Mouse (Mus musculus) lung, embryonic 16.5 days (tissue): ENCODE measurements around the gene Cd70. TPM values are rescaled to one million over a fixed set of nuclear protein-coding genes. Genes with fewer than 3 reads are reported as not detected.

Experiments used
- ATAC-seq: fragments of 200-750 bp; cut with Nextera tagmentation; 2 replicates; pipeline ENCODE4 v1.8.0; 2017; ENCODE audit warnings: low read depth, mild to moderate bottlenecking, moderate library complexity
- H3K27ac ChIP-seq: fragments of 300-500 bp; sonication (generic); 2 replicates; pipeline ENCODE4 v1.5.1; 2014; ENCODE audit warnings: mild to moderate bottlenecking, control low read depth, low read length
- H3K27me3 ChIP-seq: fragments of 300-500 bp; sonication (generic); 2 replicates; pipeline ENCODE4 v1.6.1; 2014; ENCODE audit warnings: low read depth, low read length, mixed read lengths; ENCODE audit not compliant: control insufficient read depth, insufficient read depth
- H3K36me3 ChIP-seq: fragments of 300-500 bp; sonication (generic); 2 replicates; pipeline ENCODE4 v1.6.1; 2014; ENCODE audit warnings: low read length; ENCODE audit not compliant: control insufficient read depth, insufficient read depth
- H3K4me1 ChIP-seq: fragments of 300-500 bp; sonication (generic); replicated peaks from 2 replicates; pipeline ENCODE4 v1.6.1; 2014; ENCODE audit warnings: low read length, mixed read lengths; ENCODE audit not compliant: control insufficient read depth, insufficient read depth
- H3K4me2 ChIP-seq: fragments of 300-500 bp; sonication (generic); 2 replicates; pipeline ENCODE4 v1.6.1; 2014; ENCODE audit warnings: low read depth, low read length, control low read depth
- H3K4me3 ChIP-seq: fragments of 300-500 bp; sonication (generic); 2 replicates; pipeline ENCODE4 v1.5.1; 2014; ENCODE audit warnings: mild to moderate bottlenecking, low read length, control low read depth
- H3K9ac ChIP-seq: fragments of 300-500 bp; sonication (generic); 2 replicates; pipeline ENCODE4 v1.6.1; 2014; ENCODE audit warnings: low read length, control low read depth
- H3K9me3 ChIP-seq: fragments of 300-500 bp; sonication (generic); 2 replicates; pipeline ENCODE4 v1.6.1; 2016; ENCODE audit warnings: low read length; ENCODE audit not compliant: control insufficient read depth
- WGBS: fragments of 180-500 bp; shearing (Covaris S2); extraction: QIAGEN DNeasy Blood & Tissue Kit; methylation state at CpG from one replicate; pipeline ENCODE4 v1.1.7; 2014; 5-methylcytosine and 5-hydroxymethylcytosine counted together
- polyA plus RNA-seq: library from polyadenylated mRNA; unstranded; fragments of >200 nt; fragmentation: Nextera tagmentation; extraction: Ambion mirVana; gene quantifications from 2 replicates; pipeline ENCODE4 v1.2.1, GENCODE M21; 2015

The Cd70 gene
- polyA plus RNA-seq, 1 experiment from 2014 or later = not detected

GRCm38 (mm10) chr17:57121856-57122255 is 27.7 kb downstream of the Cd70 start:
- H3K4me1 ChIP-seq = peaks cover 7% of the 10 kb centered on the region; the same call in 1 of the 2 replicates
- WGBS = 66% methylated on average over 2 of the region's 2 CpGs
- no peak overlapping the region for H3K9ac ChIP-seq
- no peak overlapping the region for H3K4me3 ChIP-seq
- H3K27ac ChIP-seq = no peak overlapping the region
- H3K27me3 ChIP-seq = no peaks in the 10 kb centered on the region
- no peaks in the 10 kb centered on the region for H3K9me3 ChIP-seq
- no peaks in the 10 kb centered on the region for H3K36me3 ChIP-seq
- no peak overlapping the region for H3K4me2 ChIP-seq
- ATAC-seq = no peak

GRCm38 (mm10) chr17:57118524-57119349 is 30.8 kb downstream of the Cd70 start:
- Histone ChIP-seq H3K9me3 (no peaks in the 10 kb centered on the region), H3K27me3 (no peaks in the 10 kb centered on the region), H3K4me2 (peak overlapping the region; percentile 34), H3K27ac (no peak overlapping the region), H3K9ac (no peak overlapping the region), H3K4me1 (peaks cover 7% of the 10 kb centered on the region; the same call in 1 of the 2 replicates), H3K36me3 (no peaks in the 10 kb centered on the region), H3K4me3 (peak overlapping the region; percentile 13)
- WGBS = 2% methylated on average over 11 of the region's 11 CpGs
- ATAC-seq = peak; percentile 98

- H3K9ac ChIP-seq = no peak overlapping the region
- no peak overlapping the region for H3K4me3 ChIP-seq
- no peak overlapping the region for H3K27ac ChIP-seq
- H3K4me2 ChIP-seq = no peak overlapping the region
- ATAC-seq = no peak
- H3K4me1 ChIP-seq = peaks cover 7% of the 10 kb centered on the region; the same call in 1 of the 2 replicates
- H3K9me3 ChIP-seq = no peaks in the 10 kb centered on the region
- H3K27me3 ChIP-seq = no peaks in the 10 kb centered on the region
- H3K36me3 ChIP-seq = no peaks in the 10 kb centered on the region
- 66% methylated on average over 2 of the region's 2 CpGs for WGBS
Observed at GRCm38 (mm10) chr17:57116801-57117200, 32.8 kb downstream of the Cd70 start.

GRCm38 (mm10) chr17:57112768-57113474 is 36.7 kb downstream of the Cd70 start:
- H3K4me2 ChIP-seq = no peak overlapping the region
- no peaks in the 10 kb centered on the region for H3K4me1 ChIP-seq
- no peak overlapping the region for H3K27ac ChIP-seq
- H3K9me3 ChIP-seq = no peaks in the 10 kb centered on the region
- no peak for ATAC-seq
- H3K4me3 ChIP-seq = no peak overlapping the region
- no peak overlapping the region for H3K9ac ChIP-seq
- H3K36me3 ChIP-seq = no peaks in the 10 kb centered on the region
- 68% methylated on average over 10 of the region's 10 CpGs for WGBS
- no peaks in the 10 kb centered on the region for H3K27me3 ChIP-seq

GRCm38 (mm10) chr17:57110005-57110404 is 39.6 kb downstream of the Cd70 start:
- Histone ChIP-seq H3K27me3 (no peaks in the 10 kb centered on the region), H3K4me1 (0 out of 2 replicates have a peak, but pooled peaks cover 5% of the 10 kb centered on the region), H3K27ac (no peak overlapping the region), H3K36me3 (no peaks in the 10 kb centered on the region), H3K9me3 (no peaks in the 10 kb centered on the region), H3K4me3 (no peak overlapping the region), H3K4me2 (no peak overlapping the region), H3K9ac (no peak overlapping the region)
- WGBS = 67% methylated on average over 1 of the region's 1 CpGs
- ATAC-seq = no peak

- H3K27me3 ChIP-seq = no peaks in the 10 kb centered on the region
- no peak for ATAC-seq
- H3K9me3 ChIP-seq = no peaks in the 10 kb centered on the region
- no peak overlapping the region for H3K4me2 ChIP-seq
- H3K9ac ChIP-seq = no peak overlapping the region
- no peaks in the 10 kb centered on the region for H3K36me3 ChIP-seq
- no peak overlapping the region for H3K27ac ChIP-seq
- 32% methylated on average over 5 of the region's 5 CpGs for WGBS
- H3K4me3 ChIP-seq = no peak overlapping the region
- peaks cover 5% of the 10 kb centered on the region; the same call in 1 of the 2 replicates for H3K4me1 ChIP-seq
Observed at GRCm38 (mm10) chr17:57108666-57109171, 40.9 kb downstream of the Cd70 start.

GRCm38 (mm10) chr17:57108040-57108665 is 41.4 kb downstream of the Cd70 start:
- no peak overlapping the region for H3K9ac ChIP-seq
- H3K36me3 ChIP-seq = no peaks in the 10 kb centered on the region
- H3K4me1 ChIP-seq = peaks cover 5% of the 10 kb centered on the region; the same call in 1 of the 2 replicates
- H3K27ac ChIP-seq = no peak overlapping the region
- H3K9me3 ChIP-seq = no peaks in the 10 kb centered on the region
- WGBS = 77% methylated on average over 7 of the region's 7 CpGs
- H3K4me3 ChIP-seq = no peak overlapping the region
- ATAC-seq = no peak
- H3K27me3 ChIP-seq = no peaks in the 10 kb centered on the region
- no peak overlapping the region for H3K4me2 ChIP-seq

- H3K4me1 ChIP-seq = peaks cover 5% of the 10 kb centered on the region; the same call in 1 of the 2 replicates
Observed at GRCm38 (mm10) chr17:57107064-57107463, 42.5 kb downstream of the Cd70 start.

GRCm38 (mm10) chr17:57106035-57106368 is 43.6 kb downstream of the Cd70 start:
- peak overlapping the region; percentile 73 for H3K4me3 ChIP-seq
- whole genome bisulfite sequencing = 12% methylated on average over 9 of the region's 9 CpGs

More at GRCm38 (mm10) chr17:57107064-57107463, 42.5 kb downstream of the Cd70 start:
- no peak overlapping the region for H3K4me2 ChIP-seq
- no peaks in the 10 kb centered on the region for H3K36me3 ChIP-seq
- H3K27me3 ChIP-seq = no peaks in the 10 kb centered on the region
- ATAC-seq = no peak
- H3K27ac ChIP-seq = no peak overlapping the region
- no peak overlapping the region for H3K9ac ChIP-seq
- no peak overlapping the region for H3K4me3 ChIP-seq
- H3K9me3 ChIP-seq = no peaks in the 10 kb centered on the region
- WGBS = 86% methylated on average over 5 of the region's 5 CpGs

More at GRCm38 (mm10) chr17:57106035-57106368, 43.6 kb downstream of the Cd70 start:
- H3K4me1 ChIP-seq = peaks cover 5% of the 10 kb centered on the region; the same call in 1 of the 2 replicates
- H3K9me3 ChIP-seq = no peaks in the 10 kb centered on the region
- no peak for ATAC-seq
- H3K36me3 ChIP-seq = no peaks in the 10 kb centered on the region
- H3K27me3 ChIP-seq = no peaks in the 10 kb centered on the region
- peak overlapping the region; percentile 79 for H3K9ac ChIP-seq
- no peak overlapping the region for H3K27ac ChIP-seq
- peak overlapping the region; percentile 85 for H3K4me2 ChIP-seq
